Mouse (Mus musculus): ENCODE measurements around the gene Tnp1. TPM values are rescaled to one million over a fixed set of nuclear protein-coding genes. Genes with fewer than 3 reads are reported as not detected.
A peak's percentile ranks its signal among the peaks of the same experiment; 100 is the strongest.

Tnp1 gene
- total and polyA plus RNA-seq, 3 experiments: not detected

GRCm38 (mm10) chr1:73027381-73027780 is 11.7 kb upstream of the Tnp1 start:
- Histone ChIP-seq H3K36me3 (replicated peaks) (no peaks in the 10 kb centered on the region), H3K4me3 (ENCODE audit: low read depth, low read length) (no peak overlapping the region), H3K9me3 (replicated peaks) (no peaks in the 10 kb centered on the region), H3K4me1 (ENCODE audit: insufficient read depth, low read depth, low read length) (peaks cover 59% of the 10 kb centered on the region), H3K27me3 (ENCODE audit: insufficient read depth, low read length) (no peaks in the 10 kb centered on the region)
- no peak for DNase-seq (ENCODE audit: low spot score)
- ATAC-seq (ENCODE audit: extremely low read depth, insufficient number of reproducible peaks, low FRiP score, poor library complexity, severe bottlenecking): no peak
- TF ChIP-seq GATA1 (IDR thresholded peaks at IDR 0.05; ENCODE audit: borderline replicate concordance, low read length) (no peak), POLR2AphosphoS5 (IDR thresholded peaks at IDR 0.05; ENCODE audit: insufficient replicate concordance, low read depth, low read length) (no peak), TAL1 (conservative IDR thresholded peaks at IDR 0.05; ENCODE audit: low read depth, low read length) (no peak), GATA2 (IDR thresholded peaks at IDR 0.05; ENCODE audit: borderline replicate concordance, low read depth, low read length) (no peak), CTCF (IDR thresholded peaks at IDR 0.05; ENCODE audit: low read depth, low read length) (no peak)

GRCm38 (mm10) chr1:73026786-73027299 is 11.1 kb upstream of the Tnp1 start:
- H3K4me1 ChIP-seq (ENCODE audit: insufficient read depth, low read depth, low read length): peaks cover 61% of the 10 kb centered on the region
- ATAC-seq (ENCODE audit: extremely low read depth, insufficient number of reproducible peaks, low FRiP score, poor library complexity, severe bottlenecking): no peak
- no peak for DNase-seq (ENCODE audit: low spot score)

GRCm38 (mm10) chr1:73026157-73026556 is 10.4 kb upstream of the Tnp1 start:
- DNase-seq (ENCODE audit: low spot score) (no peak), ATAC-seq (ENCODE audit: extremely low read depth, insufficient number of reproducible peaks, low FRiP score, poor library complexity, severe bottlenecking) (no peak)
- TF ChIP-seq TAL1 (conservative IDR thresholded peaks at IDR 0.05; ENCODE audit: low read depth, low read length) (no peak), POLR2AphosphoS5 (IDR thresholded peaks at IDR 0.05; ENCODE audit: insufficient replicate concordance, low read depth, low read length) (no peak), GATA1 (IDR thresholded peaks at IDR 0.05; ENCODE audit: borderline replicate concordance, low read length) (no peak), CTCF (IDR thresholded peaks at IDR 0.05; ENCODE audit: low read depth, low read length) (no peak), GATA2 (IDR thresholded peaks at IDR 0.05; ENCODE audit: borderline replicate concordance, low read depth, low read length) (no peak)
- Histone ChIP-seq H3K9me3 (replicated peaks) (no peaks in the 10 kb centered on the region), H3K4me1 (ENCODE audit: insufficient read depth, low read depth, low read length) (peaks cover 59% of the 10 kb centered on the region), H3K36me3 (replicated peaks) (no peaks in the 10 kb centered on the region), H3K27me3 (ENCODE audit: insufficient read depth, low read length) (no peaks in the 10 kb centered on the region), H3K4me3 (ENCODE audit: low read depth, low read length) (no peak overlapping the region)

More at GRCm38 (mm10) chr1:73026786-73027299, 11.1 kb upstream of the Tnp1 start:
- H3K9me3 ChIP-seq (replicated peaks): no peaks in the 10 kb centered on the region
- TF ChIP-seq POLR2AphosphoS5 (IDR thresholded peaks at IDR 0.05; ENCODE audit: insufficient replicate concordance, low read depth, low read length) (no peak), GATA1 (IDR thresholded peaks at IDR 0.05; ENCODE audit: borderline replicate concordance, low read length) (no peak), TAL1 (conservative IDR thresholded peaks at IDR 0.05; ENCODE audit: low read depth, low read length) (no peak), GATA2 (IDR thresholded peaks at IDR 0.05; ENCODE audit: borderline replicate concordance, low read depth, low read length) (no peak), CTCF (IDR thresholded peaks at IDR 0.05; ENCODE audit: low read depth, low read length) (no peak)
- H3K27me3 ChIP-seq (ENCODE audit: insufficient read depth, low read length): no peaks in the 10 kb centered on the region
- no peaks in the 10 kb centered on the region for H3K36me3 ChIP-seq (replicated peaks)
- H3K4me3 ChIP-seq (ENCODE audit: low read depth, low read length): no peak overlapping the region

GRCm38 (mm10) chr1:73006847-73007246 is 8.9 kb downstream of the Tnp1 start:
- Histone ChIP-seq H3K9me3 (replicated peaks) (no peaks in the 10 kb centered on the region), H3K4me1 (ENCODE audit: insufficient read depth, low read depth, low read length) (peaks cover 19% of the 10 kb centered on the region), H3K4me3 (ENCODE audit: low read depth, low read length) (no peak overlapping the region), H3K27me3 (ENCODE audit: insufficient read depth, low read length) (peaks cover 13% of the 10 kb centered on the region; the same call in 1 of the 2 replicates), H3K36me3 (replicated peaks) (no peaks in the 10 kb centered on the region)
- DNase-seq (ENCODE audit: low spot score): no peak
- no peak for ATAC-seq (ENCODE audit: extremely low read depth, insufficient number of reproducible peaks, low FRiP score, poor library complexity, severe bottlenecking)
- no peak for TF ChIP-seq TAL1 (conservative IDR thresholded peaks at IDR 0.05; ENCODE audit: low read depth, low read length)
- no peak for TF ChIP-seq GATA2 (IDR thresholded peaks at IDR 0.05; ENCODE audit: borderline replicate concordance, low read depth, low read length)
- TF ChIP-seq POLR2AphosphoS5 (IDR thresholded peaks at IDR 0.05; ENCODE audit: insufficient replicate concordance, low read depth, low read length): no peak
- no peak for TF ChIP-seq CTCF (IDR thresholded peaks at IDR 0.05; ENCODE audit: low read depth, low read length)
- TF ChIP-seq GATA1 (IDR thresholded peaks at IDR 0.05; ENCODE audit: borderline replicate concordance, low read length): no peak

- Histone ChIP-seq H3K9me3 (replicated peaks) (no peaks in the 10 kb centered on the region), H3K36me3 (replicated peaks) (no peaks in the 10 kb centered on the region), H3K27me3 (ENCODE audit: insufficient read depth, low read length) (peaks cover 13% of the 10 kb centered on the region; the same call in 1 of the 2 replicates), H3K4me3 (ENCODE audit: low read depth, low read length) (no peak overlapping the region), H3K4me1 (ENCODE audit: insufficient read depth, low read depth, low read length) (peaks cover 22% of the 10 kb centered on the region)
- TF ChIP-seq TAL1 (conservative IDR thresholded peaks at IDR 0.05; ENCODE audit: low read depth, low read length): no peak; the same call in 1 of the 2 replicates
- no peak for TF ChIP-seq CTCF (IDR thresholded peaks at IDR 0.05; ENCODE audit: low read depth, low read length)
- no peak for TF ChIP-seq POLR2AphosphoS5 (IDR thresholded peaks at IDR 0.05; ENCODE audit: insufficient replicate concordance, low read depth, low read length)
- TF ChIP-seq GATA1 (IDR thresholded peaks at IDR 0.05; ENCODE audit: borderline replicate concordance, low read length): no peak
- ATAC-seq (ENCODE audit: extremely low read depth, insufficient number of reproducible peaks, low FRiP score, poor library complexity, severe bottlenecking) (no peak), DNase-seq (ENCODE audit: low spot score) (no peak)
These were observed 10.8 kb downstream of the Tnp1 start for GRCm38 (mm10) chr1:73004890-73005289.

- TF ChIP-seq TAL1 (conservative IDR thresholded peaks at IDR 0.05; ENCODE audit: low read depth, low read length) (peak; percentile 78), GATA2 (IDR thresholded peaks at IDR 0.05; ENCODE audit: borderline replicate concordance, low read depth, low read length) (no peak), POLR2AphosphoS5 (IDR thresholded peaks at IDR 0.05; ENCODE audit: insufficient replicate concordance, low read depth, low read length) (no peak), CTCF (IDR thresholded peaks at IDR 0.05; ENCODE audit: low read depth, low read length) (no peak), GATA1 (IDR thresholded peaks at IDR 0.05; ENCODE audit: borderline replicate concordance, low read length) (no peak)
- Histone ChIP-seq H3K4me1 (ENCODE audit: insufficient read depth, low read depth, low read length) (peaks cover 29% of the 10 kb centered on the region), H3K9me3 (replicated peaks) (no peaks in the 10 kb centered on the region), H3K4me3 (ENCODE audit: low read depth, low read length) (no peak overlapping the region; the same call in 1 of the 2 replicates), H3K27me3 (ENCODE audit: insufficient read depth, low read length) (peaks cover 13% of the 10 kb centered on the region; the same call in 1 of the 2 replicates), H3K36me3 (replicated peaks) (no peaks in the 10 kb centered on the region)
- peak; percentile 82 for ATAC-seq (ENCODE audit: extremely low read depth, insufficient number of reproducible peaks, low FRiP score, poor library complexity, severe bottlenecking)
- peak; percentile 83 for DNase-seq (ENCODE audit: low spot score)
These were observed 13.1 kb downstream of the Tnp1 start for GRCm38 (mm10) chr1:73002637-73003036.

Measured in G1E (cell line).